Mouse (Mus musculus): ENCODE measurements around the gene Cdh20.

Gene Cdh20

DNA sequence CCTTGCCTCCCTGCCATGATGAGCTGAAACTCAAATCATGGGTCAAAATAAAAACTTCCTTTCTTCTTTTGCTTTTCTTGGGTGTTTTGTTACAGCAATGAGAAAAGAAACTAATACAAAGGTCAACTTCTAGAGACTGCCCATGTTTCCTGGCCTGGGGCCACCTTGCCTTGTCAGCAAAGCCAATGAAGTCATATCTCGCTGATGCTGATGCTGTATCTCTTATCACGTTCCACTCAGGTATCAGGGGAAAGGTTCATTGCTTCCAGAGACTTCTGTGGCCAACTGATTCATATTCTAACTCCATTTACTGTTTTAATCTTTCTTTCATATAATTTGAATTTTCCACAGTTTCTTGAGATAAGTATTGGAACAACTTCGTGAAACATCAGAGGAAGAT, 273.3 kb downstream of the Cdh20 start:
- no peak for DNase-seq (ENCODE audit: low spot score)
